Mouse (Mus musculus) neural tube, embryonic 15.5 days (tissue): ENCODE results near the gene Esyt1. TPM values are rescaled to one million over a fixed set of nuclear protein-coding genes. Genes with fewer than 3 reads are reported as not detected.
"Not testable (repeated sequence)": the region's sequence is repeated elsewhere in the genome, so short reads cannot be mapped to it uniquely, and the experiment has no call there.

Experiments
- ATAC-seq: fragments of 200-750 bp; cut with Nextera tagmentation; 2 replicates; pipeline ENCODE4 v1.8.0; 2017; ENCODE audit warnings: mild to moderate bottlenecking, moderate TSS enrichment, moderate library complexity; ENCODE audit not compliant: low FRiP score
- H3K27ac ChIP-seq: fragments of 300-500 bp; sonication (generic); replicated peaks from 2 replicates; pipeline ENCODE4 v1.5.1; 2015; ENCODE audit warnings: mild to moderate bottlenecking, inconsistent platforms
- H3K27me3 ChIP-seq: fragments of 300-500 bp; sonication (generic); replicated peaks from 2 replicates; pipeline ENCODE4 v1.6.1; 2015; ENCODE audit warnings: inconsistent platforms
- H3K36me3 ChIP-seq: fragments of 300-500 bp; sonication (generic); 2 replicates; pipeline ENCODE4 v1.6.1; 2015; ENCODE audit warnings: inconsistent platforms
- H3K4me1 ChIP-seq: fragments of 300-500 bp; sonication (generic); 2 replicates; pipeline ENCODE4 v1.6.1; 2015; ENCODE audit warnings: inconsistent platforms
- H3K4me2 ChIP-seq: fragments of 300-500 bp; sonication (generic); 2 replicates; pipeline ENCODE4 v1.6.1; 2015; ENCODE audit warnings: inconsistent platforms, mild to moderate bottlenecking, moderate library complexity
- H3K4me3 ChIP-seq: fragments of 300-500 bp; sonication (generic); replicated peaks from 2 replicates; pipeline ENCODE4 v1.5.1; 2015; ENCODE audit warnings: mild to moderate bottlenecking, inconsistent platforms
- H3K9ac ChIP-seq: fragments of 300-500 bp; sonication (generic); replicated peaks from 2 replicates; pipeline ENCODE4 v1.6.1; 2015; ENCODE audit warnings: mild to moderate bottlenecking, inconsistent platforms
- H3K9me3 ChIP-seq: fragments of 300-500 bp; sonication (generic); replicated peaks from 2 replicates; pipeline ENCODE4 v1.6.1; 2016; ENCODE audit warnings: inconsistent platforms
- WGBS: fragments of 180-500 bp; shearing (Covaris S2); methylation state at CpG from one replicate; pipeline ENCODE4 v1.1.7; 2015; ENCODE audit warnings: mixed read lengths; 5-methylcytosine and 5-hydroxymethylcytosine counted together
- polyA plus RNA-seq: library from polyadenylated mRNA; unstranded; fragments of >200 nt; fragmentation: Nextera tagmentation; extraction: Ambion mirVana; gene quantifications from 2 replicates; pipeline ENCODE4 v1.2.1, GENCODE M21; 2015

Esyt1 gene
- 20.7 and 30.0 TPM in 2 replicates for polyA plus RNA-seq

DNA sequence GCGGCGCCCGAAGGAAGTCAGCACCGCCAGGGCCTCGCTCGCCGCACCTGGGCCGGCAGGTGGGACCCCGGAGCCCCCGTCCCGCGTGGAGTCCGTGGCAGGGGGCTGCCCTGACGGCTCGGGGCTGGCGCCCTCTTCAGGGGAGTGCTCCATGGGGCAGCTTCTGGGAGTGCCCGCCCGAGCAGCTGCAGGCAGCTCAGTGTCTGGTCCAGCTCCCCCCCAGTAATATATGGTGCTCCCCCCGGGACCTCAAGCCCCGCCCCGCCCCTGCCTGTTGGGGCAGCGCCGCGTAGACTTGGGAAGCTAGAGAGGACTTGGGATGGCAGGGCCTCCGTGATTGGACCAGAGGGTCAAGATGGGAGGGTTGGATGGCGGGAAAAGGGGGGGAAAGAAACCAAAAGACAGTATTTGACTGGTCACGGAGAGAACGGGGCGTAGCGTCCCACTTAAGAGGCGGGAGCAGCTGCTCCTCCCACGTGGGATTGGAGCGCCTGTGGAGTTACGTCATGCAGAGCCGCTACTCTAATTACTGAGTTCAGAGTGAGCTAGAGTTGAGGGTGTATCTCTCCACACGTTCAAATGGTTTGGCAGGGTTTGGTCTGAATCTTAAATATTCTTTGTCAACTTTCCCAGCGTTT, at the start of gene Esyt1:
Gene Esyt1 (minus strand): TSS at position 201 of the 638 bp plus-strand sequence.
- H3K27ac ChIP-seq: peak within 1 kb of the TSS; percentile 79
- H3K9me3 ChIP-seq: no peaks in the 10 kb centered on the region
- H3K4me1 ChIP-seq: peaks cover 30% of the 10 kb centered on the region
- peak within 1 kb of the TSS; percentile 76 for H3K4me3 ChIP-seq
- H3K36me3 ChIP-seq: no peaks in the 10 kb centered on the region; the same call in none of the 2 replicates
- peak within 1 kb of the TSS; percentile 74 for H3K9ac ChIP-seq
- ATAC-seq: peak; percentile 92
- H3K27me3 ChIP-seq: 0 out of 2 replicates have a peak, but pooled peaks cover 5% of the 10 kb centered on the region
- peak within 1 kb of the TSS; percentile 100 for H3K4me2 ChIP-seq
- under 1% methylated on average over 37 of the region's 37 CpGs for WGBS

DNA sequence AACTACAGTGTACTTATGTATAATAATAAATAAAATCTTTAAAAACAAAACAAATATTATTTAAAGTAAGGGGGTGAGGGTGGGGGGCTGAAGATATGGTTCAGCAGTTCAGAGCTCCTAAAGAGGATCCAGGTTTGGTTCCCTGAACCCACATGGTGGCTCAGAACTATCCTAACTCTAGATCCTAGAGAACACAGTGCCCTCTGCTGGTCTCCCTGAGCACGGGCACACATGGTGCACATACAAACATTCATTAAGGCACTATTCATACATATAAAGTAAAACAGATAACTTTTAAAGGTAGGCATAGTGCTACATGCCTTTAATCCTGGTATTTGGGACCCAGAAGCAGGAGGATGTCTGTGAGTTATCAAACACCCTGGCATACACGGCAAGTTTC, 49.4 kb upstream of the Esyt1 start:
- no peak overlapping the region for H3K4me2 ChIP-seq
- H3K4me1 ChIP-seq: no peaks in the 10 kb centered on the region
- no peak overlapping the region for H3K9ac ChIP-seq
- H3K27me3 ChIP-seq: no peaks in the 10 kb centered on the region
- H3K36me3 ChIP-seq: no peaks in the 10 kb centered on the region
- H3K9me3 ChIP-seq: no peaks in the 10 kb centered on the region
- ATAC-seq: no peak
- no peak overlapping the region for H3K4me3 ChIP-seq
- H3K27ac ChIP-seq: no peak overlapping the region
- 91% methylated on average over 2 of the region's 2 CpGs for WGBS

DNA sequence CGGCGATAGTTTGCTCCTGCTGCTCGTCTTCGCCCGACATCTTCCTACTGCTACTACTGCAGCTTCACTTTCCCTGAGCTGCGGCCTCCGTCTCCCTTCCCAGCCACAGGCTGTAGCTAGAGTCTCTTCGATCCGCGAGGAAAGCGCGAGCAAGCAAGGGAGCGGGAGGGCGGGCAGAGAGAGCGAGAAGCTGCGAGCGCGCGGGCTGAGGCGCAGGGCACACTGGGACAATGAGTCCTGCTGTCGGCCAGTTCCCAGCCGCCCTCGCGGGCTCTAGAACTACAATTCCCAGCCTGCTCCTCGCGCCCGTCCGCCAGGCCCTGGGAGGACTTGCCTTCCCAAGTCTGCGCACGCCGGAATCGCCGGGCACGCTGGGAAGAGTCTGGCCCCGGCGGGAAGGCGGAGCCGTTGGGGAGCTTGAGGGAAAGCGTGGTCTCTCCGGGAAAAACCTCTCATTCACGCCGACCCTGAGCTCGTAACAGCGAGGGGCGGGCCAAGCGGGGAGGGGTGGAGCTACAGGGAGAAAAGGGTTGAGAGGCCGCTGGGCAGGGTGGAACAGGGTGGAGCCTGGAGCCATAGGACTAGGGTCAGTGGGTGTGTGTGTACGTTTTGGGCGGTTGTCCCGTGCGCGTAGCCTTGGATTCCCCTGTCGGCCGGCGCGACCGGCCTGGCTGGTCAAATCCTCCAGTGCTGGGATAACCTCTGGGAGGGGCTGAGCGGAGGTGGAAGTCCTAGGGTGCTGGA, 40.3 kb upstream of the Esyt1 start, which contains the start of gene Pa2g4:
Gene Pa2g4 (minus strand): TSS at position 200 of the 744 bp plus-strand sequence.
- H3K4me2 ChIP-seq: peak within 1 kb of the TSS; percentile 92
- H3K4me3 ChIP-seq: peak within 1 kb of the TSS; percentile 92
- peak within 1 kb of the TSS; percentile 93 for H3K9ac ChIP-seq
- H3K27ac ChIP-seq: peak within 1 kb of the TSS; percentile 93
- H3K9me3 ChIP-seq: no peaks in the 10 kb centered on the region
- H3K4me1 ChIP-seq: peaks cover 25% of the 10 kb centered on the region
- under 1% methylated on average over 58 of the region's 58 CpGs for WGBS
- H3K27me3 ChIP-seq: no peaks in the 10 kb centered on the region
- peak; percentile 99 for ATAC-seq
- H3K36me3 ChIP-seq: peaks cover 20% of the 10 kb centered on the region

- peak overlapping the region; percentile 92 for H3K4me2 ChIP-seq
- peak overlapping the region; percentile 92 for H3K4me3 ChIP-seq
- H3K27me3 ChIP-seq: no peaks in the 10 kb centered on the region
- no peaks in the 10 kb centered on the region for H3K9me3 ChIP-seq
- peak; percentile 57 for ATAC-seq
- peaks cover 27% of the 10 kb centered on the region for H3K36me3 ChIP-seq
- H3K9ac ChIP-seq: peak overlapping the region; percentile 93
- peaks cover 25% of the 10 kb centered on the region for H3K4me1 ChIP-seq
- under 1% methylated on average over 45 of the region's 46 CpGs for WGBS
- peak overlapping the region; percentile 93 for H3K27ac ChIP-seq
Observed at GRCm38 (mm10) chr10:128565206-128565787, 39.6 kb upstream of the Esyt1 start.

GRCm38 (mm10) chr10:128563544-128563943, 37.9 kb upstream of the Esyt1 start:
- Histone ChIP-seq H3K4me2 (no peak overlapping the region), H3K9ac (peak overlapping the region; percentile 93; the same call in 1 of the 2 replicates), H3K4me3 (0 out of 2 replicates have a peak overlapping the region, but pooled peaks have one; percentile 92), H3K4me1 (peaks cover 25% of the 10 kb centered on the region), H3K36me3 (peaks cover 43% of the 10 kb centered on the region), H3K27ac (no peak overlapping the region), H3K9me3 (no peaks in the 10 kb centered on the region), H3K27me3 (no peaks in the 10 kb centered on the region)
- WGBS: 91% methylated on average over 6 of the region's 6 CpGs
- no peak for ATAC-seq

DNA sequence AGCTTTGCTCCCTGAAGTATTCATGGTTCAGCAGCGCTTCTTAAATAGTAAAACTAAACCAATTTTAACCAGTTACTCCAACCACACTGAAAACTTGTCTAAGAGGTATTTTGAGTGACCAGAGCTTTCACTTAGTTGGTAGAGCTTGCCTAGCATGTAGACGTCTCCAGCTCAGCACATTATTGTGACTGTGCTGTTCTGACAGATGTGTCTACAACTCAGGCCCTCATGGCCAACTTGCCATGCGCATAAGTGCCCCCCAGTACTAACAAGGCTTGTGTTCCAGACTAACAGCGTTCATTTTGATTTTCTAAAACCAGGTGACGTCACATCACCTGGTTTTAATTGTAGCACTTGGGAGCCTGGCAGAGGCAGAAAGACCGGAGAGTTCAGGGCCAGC, 31.3 kb upstream of the Esyt1 start:
- Histone ChIP-seq H3K9me3 (no peaks in the 10 kb centered on the region), H3K4me2 (no peak overlapping the region), H3K27me3 (no peaks in the 10 kb centered on the region), H3K27ac (no peak overlapping the region), H3K9ac (no peak overlapping the region), H3K4me1 (no peaks in the 10 kb centered on the region), H3K4me3 (no peak overlapping the region), H3K36me3 (peaks cover 50% of the 10 kb centered on the region)
- 89% methylated on average over 6 of the region's 6 CpGs for WGBS
- no peak for ATAC-seq

DNA sequence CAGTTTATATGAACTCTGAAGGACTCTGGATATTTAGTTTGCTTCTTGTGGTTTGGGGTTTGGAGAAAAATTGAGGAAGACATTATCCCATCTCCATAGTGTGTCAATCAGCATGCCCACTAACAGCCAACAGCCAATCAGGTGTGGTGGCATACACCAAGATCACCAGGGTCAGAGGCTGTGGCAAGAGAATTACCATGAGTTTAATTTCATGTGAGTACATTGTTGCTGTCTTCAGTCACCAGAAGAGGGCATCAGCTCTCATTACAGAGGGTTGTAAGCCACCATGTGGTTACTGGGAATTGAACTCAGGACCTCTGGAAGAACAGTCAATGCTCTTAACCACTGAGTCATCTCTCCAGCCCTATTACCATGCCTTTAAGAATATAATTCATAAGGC, 30.6 kb upstream of the Esyt1 start:
- no peak overlapping the region for H3K4me3 ChIP-seq
- H3K9me3 ChIP-seq: no peaks in the 10 kb centered on the region
- no peak for ATAC-seq

GRCm38 (mm10) chr10:128555567-128555966, 29.9 kb upstream of the Esyt1 start:
- not testable (repeated sequence) for H3K4me3 ChIP-seq, H3K4me1 ChIP-seq, H3K9me3 ChIP-seq, H3K27me3 ChIP-seq, H3K9ac ChIP-seq, ATAC-seq, H3K4me2 ChIP-seq, H3K27ac ChIP-seq
- peaks cover 36% of the 10 kb centered on the region for H3K36me3 ChIP-seq
- WGBS: 100% methylated on average over 1 of the region's 1 CpGs

More for the DNA sequence above, 30.6 kb upstream of the Esyt1 start:
- Histone ChIP-seq H3K4me2 (no peak overlapping the region), H3K36me3 (peaks cover 43% of the 10 kb centered on the region), H3K9ac (no peak overlapping the region), H3K27ac (no peak overlapping the region), H3K27me3 (no peaks in the 10 kb centered on the region), H3K4me1 (no peaks in the 10 kb centered on the region)

DNA sequence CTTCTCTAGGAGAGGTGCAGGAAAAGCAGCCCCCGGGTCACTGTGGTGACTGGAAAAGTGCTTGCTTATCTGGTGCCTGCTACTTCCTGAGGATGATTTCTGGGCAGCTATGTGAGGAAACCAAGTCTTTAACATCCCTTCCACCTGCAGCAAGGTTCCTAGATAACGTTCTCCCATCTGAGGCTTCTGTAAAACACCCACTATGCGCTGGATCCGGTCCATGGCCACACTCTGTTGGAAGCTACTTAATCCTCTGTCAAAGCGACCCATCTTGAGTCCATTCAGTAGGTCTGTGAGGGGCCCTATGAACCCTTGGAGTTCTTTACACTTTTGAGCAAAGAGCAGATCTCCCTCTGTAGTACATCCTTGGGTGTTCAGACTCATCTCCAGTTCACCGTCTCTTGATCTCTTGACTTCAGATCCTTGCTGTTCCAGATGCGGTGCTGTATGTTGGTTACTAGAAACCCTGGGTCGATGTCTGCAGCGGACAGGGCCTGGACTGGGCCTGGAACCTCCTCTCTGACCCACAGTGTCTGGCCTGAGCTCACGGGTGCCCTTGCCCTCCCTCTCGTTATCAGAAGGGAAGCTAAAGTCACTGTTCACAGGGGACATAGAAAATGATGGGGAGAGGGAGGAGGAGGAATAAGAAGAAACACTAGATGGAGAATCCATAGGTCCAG, 24.6 kb upstream of the Esyt1 start:
- H3K4me3 ChIP-seq, H3K4me2 ChIP-seq, H3K36me3 ChIP-seq, H3K9me3 ChIP-seq, H3K9ac ChIP-seq, ATAC-seq, H3K27me3 ChIP-seq: not testable (repeated sequence)
- peaks cover 20% of the 10 kb centered on the region for H3K4me1 ChIP-seq
- H3K27ac ChIP-seq: peak overlapping the region; percentile 98
- 91% methylated on average over 11 of the region's 11 CpGs for WGBS

DNA sequence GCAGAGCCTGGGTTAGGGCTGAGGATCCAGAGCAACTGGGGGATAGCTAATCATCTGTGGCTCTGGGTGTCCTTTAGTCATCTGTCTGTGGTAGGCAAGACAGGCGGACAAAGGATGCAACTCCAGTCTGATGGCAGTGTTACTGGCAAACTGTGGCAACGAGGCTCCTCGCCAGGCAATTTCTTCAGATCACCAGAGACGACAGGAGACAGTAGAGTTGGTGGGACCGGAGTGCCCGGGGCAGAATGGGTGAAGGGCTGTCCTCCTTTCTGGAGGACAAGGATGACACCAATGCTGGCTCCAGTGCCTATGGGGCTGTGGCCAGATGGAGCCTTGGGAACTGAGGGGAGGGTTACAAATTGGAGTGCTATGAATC, 24.0 kb upstream of the Esyt1 start:
- WGBS: 66% methylated on average over 6 of the region's 6 CpGs
- peak overlapping the region; percentile 98 for H3K27ac ChIP-seq
- H3K9me3 ChIP-seq, H3K9ac ChIP-seq, ATAC-seq, H3K4me3 ChIP-seq, H3K27me3 ChIP-seq: not testable (repeated sequence)
- H3K4me2 ChIP-seq: peak overlapping the region; percentile 85
- H3K36me3 ChIP-seq: peaks cover 10% of the 10 kb centered on the region
- peaks cover 20% of the 10 kb centered on the region for H3K4me1 ChIP-seq

GRCm38 (mm10) chr10:128548947-128549681, 23.4 kb upstream of the Esyt1 start, which contains the start of gene Rpl41:
Rpl41 (minus strand) TSS chr10:128549305.
- Histone ChIP-seq H3K36me3 (peaks cover 16% of the 10 kb centered on the region), H3K9me3 (no peaks in the 10 kb centered on the region), H3K4me2 (peak within 1 kb of the TSS; percentile 85), H3K27ac (peak within 1 kb of the TSS; percentile 98), H3K4me1 (peaks cover 23% of the 10 kb centered on the region), H3K27me3 (no peaks in the 10 kb centered on the region), H3K4me3 (peak within 1 kb of the TSS; percentile 71), H3K9ac (peak within 1 kb of the TSS; percentile 78)
- under 1% methylated on average over 31 of the region's 31 CpGs for WGBS
- peak; percentile 91 for ATAC-seq
